Mouse (Mus musculus): ENCODE results near the gene Cdc27.

Gene Cdc27

DNA sequence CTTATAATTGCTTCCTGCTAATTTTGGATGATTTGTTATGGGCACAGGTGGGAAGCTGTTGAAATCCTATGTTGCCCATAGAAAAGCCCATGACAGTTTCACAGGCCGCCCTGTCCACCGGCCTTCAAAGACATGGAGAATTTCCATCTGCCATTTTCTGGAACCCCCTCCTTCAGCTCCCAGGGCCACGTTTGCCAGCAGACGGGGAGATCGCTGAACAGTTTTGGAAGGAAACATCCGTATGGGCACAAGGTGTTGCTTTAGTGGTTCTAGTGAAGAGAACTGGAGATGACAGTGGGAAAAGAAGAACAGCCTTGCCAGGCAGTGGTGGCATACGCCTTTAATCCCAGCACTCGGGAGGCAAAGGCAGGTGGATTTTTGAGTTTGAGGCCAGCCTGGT is 68.4 kb downstream of the Cdc27 start:
- DNase-seq (ENCODE audit: low read depth, low spot score) = no peak

- no peak for DNase-seq (ENCODE audit: low read depth, low spot score)
Measured at GRCm38 (mm10) chr11:104479505-104479904, 70.9 kb downstream of the Cdc27 start.

DNA sequence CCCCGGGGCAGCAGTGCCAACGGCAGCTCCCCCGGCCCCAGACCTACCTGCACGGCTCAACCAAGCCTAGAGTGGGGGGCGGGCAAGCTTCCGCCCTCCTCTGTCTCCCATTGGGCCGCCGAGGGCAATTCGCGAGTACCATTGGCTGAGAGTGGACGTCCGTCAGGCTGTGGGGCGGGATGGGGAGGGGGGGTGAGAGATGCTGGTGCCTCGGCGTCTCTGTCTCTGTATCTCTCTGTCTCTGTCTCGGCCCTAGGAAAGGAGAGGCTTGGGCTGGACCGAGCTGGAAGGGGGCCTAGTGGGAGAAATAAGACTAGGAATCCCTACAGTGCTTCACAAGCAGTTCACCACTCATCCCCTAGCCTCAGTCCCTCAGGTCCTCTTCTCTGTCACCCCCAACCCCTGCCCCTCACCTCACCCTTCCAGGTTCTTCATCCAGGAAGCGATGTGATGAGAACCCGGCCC is 81.0 kb downstream of the Cdc27 start:
- DNase-seq (ENCODE audit: low read depth, low spot score) = peak; percentile 90

- no peak for DNase-seq (ENCODE audit: low read depth, low spot score)
Measured at GRCm38 (mm10) chr11:104468751-104469268, 81.6 kb downstream of the Cdc27 start, which contains the start of gene Kansl1. TSS of gene Kansl1 (minus strand) at chr11:104468861.

GRCm38 (mm10) chr11:104467698-104468097 is 82.7 kb downstream of the Cdc27 start:
- no peak for DNase-seq (ENCODE audit: low read depth, low spot score)

DNA sequence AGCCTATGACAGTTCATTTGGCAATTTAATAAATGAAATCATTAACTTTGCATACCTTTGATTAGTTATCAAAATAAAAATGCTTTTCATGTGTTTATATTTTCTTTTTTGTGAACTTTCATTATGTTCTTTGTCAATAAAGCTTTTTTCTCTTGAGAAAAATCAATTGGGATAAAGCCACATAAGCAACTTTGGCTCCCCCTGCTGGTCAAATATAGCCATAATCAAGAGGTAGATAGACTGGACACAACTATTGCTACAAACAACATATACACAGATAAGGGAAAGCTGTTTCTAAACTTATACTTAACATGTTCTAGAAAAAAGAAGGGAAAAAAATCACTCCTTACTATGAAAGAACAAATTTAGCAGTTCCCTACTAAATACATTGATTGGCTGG is 88.9 kb downstream of the Cdc27 start:
- peak; percentile 51 for DNase-seq (ENCODE audit: low read depth, low spot score)

GRCm38 (mm10) chr11:104459671-104460070 is 90.7 kb downstream of the Cdc27 start:
- DNase-seq (ENCODE audit: low read depth, low spot score) = no peak

- DNase-seq (ENCODE audit: low read depth, low spot score) = no peak
Measured at GRCm38 (mm10) chr11:104458507-104458906, 91.9 kb downstream of the Cdc27 start.

Measured in brain, embryonic 18.5 days (tissue).